Mouse (Mus musculus): Measurements from ENCODE around the gene Gpm6b. TPM values are rescaled to one million over a fixed set of nuclear protein-coding genes. Genes with fewer than 3 reads are reported as not detected.

Gpm6b gene
- total RNA-seq, 2 experiments from 2014 or later: 6.2 to 6.4 TPM

DNA sequence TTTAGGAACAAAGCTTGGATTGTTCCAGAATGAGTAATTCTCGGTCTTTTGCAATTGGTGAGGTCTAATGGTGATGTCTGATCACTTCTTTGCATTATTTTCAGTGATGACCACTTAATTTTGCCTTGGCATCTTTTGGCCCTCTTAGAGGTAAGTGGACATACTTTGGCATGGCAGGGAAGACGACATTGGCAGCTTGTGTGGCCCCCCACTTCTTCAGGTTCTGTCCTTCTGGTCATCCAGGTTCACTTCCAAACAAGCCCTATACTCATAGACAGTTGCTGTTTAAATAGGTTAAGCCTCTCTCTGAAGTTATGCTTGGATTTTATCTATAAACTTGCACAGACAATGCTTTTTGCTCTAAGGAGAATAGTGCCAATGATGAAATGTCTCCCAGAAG, 120.2 kb downstream of the Gpm6b start:
- no peak for DNase-seq

DNA sequence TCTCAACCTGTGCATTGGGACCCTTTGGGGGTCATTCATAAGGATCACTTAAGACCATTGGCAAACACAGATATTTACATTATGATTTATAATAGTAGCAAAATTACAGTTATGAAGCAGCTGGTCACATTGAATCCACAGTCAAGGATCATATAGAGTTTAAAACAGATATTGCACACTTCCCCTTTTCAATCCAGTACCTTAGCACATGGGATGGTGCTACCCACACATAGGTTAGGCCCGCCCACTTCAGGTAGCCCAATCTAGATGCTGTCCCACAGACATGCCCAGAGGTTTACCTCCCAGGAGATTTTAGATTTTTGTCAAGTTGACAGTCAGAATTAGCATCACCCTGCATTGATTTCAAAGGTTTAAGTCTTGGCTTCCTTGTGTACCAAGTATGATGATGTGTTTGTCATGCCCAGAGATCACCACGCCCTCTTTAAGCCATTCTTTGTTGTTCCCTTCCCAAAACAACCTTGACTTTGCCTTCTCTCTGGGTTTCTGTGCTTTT, 121.3 kb downstream of the Gpm6b start:
- DNase-seq: no peak

DNA sequence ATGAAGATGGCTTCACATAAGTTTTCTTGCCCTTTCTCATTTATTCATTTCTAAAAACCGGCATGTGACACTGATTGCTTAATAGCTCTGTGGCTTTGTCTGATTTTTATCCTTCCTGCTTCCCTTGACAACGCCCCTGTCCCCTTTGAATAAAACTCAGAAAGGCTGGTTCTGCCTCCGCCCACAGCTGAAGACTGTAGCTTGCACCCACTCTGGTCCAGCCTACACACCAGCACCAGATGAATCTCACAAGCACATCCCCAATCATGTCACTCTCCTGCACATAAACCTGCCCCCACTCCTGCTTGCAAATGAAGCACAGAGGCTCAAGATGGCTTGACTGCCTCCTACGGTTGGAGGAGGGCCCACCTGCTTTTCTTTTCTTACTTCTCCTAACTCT, 121.7 kb downstream of the Gpm6b start:
- DNase-seq: no peak

DNA sequence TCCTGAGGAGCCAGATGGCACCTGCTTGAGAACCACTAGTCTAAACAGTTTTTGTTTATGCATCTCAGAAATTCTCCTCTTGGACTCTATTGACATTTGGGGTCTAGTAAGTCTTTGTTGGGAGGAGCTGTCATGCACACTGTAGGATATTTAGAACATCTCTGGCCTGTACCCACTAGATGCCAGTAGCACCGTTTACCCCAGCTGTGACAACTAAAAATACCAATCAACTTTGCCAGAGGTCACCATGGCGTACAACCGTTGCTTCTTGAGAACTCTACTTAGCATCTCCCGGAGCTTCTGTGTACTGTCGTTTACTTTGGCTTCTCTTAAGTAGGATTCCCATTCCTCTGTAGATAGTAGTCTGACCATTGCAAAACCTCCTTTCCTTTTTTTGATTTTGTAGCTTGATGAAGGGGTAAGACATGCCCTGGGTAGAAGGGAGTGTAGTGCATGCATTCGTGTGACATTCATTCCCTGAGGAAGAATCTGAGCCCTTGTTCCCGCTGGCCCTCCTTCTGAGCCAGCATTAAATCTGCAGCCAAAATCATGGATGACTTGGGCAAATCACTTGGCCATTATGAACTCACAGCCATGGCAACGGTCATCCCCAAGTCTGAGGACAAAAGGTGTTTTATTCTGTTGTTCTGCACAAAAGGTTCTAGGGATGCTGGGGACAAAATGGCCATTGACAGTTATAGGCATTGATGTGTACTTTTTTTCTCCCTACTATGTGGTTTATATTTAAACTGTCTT, 126.9 kb downstream of the Gpm6b start:
- DNase-seq: no peak

DNA sequence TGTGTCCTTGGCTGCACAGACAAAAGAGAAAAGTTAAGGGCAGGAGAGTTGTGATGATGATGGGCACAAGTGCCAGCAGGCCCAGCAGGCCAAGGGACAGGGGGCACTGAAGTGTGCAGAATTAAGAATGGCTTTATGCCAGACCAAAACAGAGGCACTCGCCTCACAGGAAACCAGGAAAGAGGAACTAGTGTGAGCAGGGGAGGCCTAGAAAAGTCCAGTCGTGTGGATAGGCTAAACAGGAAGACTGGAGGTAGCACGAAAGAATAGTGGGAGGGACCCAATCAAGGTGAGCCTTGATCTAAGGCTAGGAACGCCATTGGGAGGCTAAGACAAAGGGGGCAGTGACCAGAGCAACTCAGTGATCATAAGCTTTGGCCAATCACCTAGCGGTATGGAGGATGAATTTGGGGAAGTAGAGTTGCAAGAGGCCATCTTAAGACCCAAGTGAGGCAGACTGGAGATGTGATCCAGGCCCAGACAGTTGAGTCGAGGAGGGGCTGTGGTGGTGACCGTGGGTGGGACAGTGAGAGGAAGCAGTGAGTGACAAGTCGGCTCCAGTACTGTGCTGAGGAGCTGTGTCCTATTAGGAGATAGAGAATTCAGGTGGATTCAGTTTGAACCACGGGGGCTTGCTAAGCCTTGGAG, 138.1 kb downstream of the Gpm6b start:
- DNase-seq: no peak

DNA sequence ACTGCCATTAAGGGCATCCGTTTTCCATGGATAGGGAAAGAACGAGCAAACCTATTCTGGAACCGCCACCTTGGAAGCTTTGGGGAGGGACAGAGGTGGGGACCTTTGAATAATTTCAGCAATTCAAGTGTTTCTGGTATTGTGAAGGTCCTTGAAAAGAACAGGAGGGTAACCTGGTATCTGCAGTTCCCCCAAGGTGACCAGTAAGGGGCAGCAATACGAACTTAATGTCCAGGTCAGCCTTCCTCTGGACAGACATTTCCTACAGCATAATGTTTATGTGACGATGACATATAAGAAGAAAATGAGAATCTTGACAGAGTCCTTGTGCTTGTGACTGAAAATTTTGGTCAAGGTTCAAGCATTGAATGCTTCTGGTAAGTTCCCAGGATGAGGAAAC, 139.9 kb downstream of the Gpm6b start:
- no peak for DNase-seq

DNA sequence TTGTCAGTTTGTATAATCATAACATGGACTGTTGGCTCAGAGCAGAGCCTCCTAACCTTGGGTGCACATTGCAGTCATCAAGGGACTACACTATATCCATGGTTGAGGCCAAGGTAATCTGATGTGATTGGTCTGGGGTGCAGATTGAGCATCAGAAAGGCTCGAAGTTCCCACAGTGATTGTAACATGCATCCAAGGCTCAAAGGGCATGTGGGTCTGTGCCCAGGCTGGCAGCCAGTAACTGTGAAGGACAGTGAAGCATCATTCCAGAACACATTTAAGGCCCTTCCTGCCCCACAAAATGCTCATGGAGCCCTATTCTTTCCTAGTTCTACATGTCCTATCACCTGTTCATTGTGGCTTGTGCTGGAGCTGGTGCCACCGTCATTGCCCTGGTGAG, 144.9 kb downstream of the Gpm6b start:
- DNase-seq: no peak

DNA sequence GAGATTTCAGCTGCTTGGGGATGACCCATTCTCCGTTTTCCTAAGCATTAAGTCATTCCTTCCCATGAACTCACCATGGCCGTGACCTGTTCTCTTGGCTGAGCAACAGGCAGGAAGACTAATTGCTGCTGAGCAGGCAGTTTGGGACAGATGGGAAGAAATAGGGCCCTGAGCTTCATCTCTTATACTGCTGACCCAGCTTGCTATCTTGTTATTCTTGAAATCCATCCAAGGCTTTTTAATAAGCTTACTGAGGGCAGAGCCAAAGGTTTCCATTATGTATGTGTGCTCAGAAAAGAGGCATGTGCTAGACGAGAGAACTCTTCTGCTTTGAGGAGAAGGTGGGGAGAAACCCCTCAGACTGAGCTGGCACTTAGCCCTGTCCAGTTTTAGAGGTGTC, 146.2 kb downstream of the Gpm6b start:
- peak; percentile 19 for DNase-seq

DNA sequence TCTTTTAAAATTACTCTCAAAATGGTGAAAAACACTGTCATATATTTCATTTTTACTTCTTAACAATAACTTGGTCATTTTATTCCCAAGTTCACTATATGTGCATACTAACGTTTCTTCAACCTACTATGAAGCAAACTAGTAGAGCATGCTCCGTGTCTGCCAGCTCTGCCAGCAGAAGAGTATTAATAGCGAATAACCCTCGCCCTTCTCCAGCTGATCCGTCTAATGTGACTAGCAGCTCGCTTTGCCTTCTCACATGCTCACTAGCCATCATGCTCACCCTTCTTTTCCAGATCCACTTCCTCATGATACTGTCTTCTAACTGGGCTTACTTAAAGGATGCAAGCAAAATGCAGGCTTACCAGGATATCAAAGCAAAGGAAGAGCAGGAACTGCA, 147.9 kb downstream of the Gpm6b start:
- no peak for DNase-seq

DNA sequence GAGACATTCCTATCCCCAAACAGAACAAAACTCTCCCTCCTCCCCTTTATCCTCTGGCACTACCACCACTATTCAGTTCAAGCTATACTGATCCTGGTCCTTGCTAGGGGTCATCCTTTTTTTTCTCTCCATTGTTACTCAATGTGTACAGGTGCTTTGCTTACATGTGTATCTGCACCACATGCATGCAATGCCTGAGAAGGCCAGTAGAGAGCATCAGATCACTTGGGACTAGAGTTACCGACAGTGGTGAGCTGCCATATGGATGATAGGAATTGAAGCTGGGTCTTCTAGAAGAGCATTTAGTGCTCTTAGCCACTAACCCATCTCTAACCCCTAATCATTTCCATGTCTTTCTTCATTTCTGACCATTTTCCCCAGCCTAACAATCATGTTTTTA, 155.0 kb downstream of the Gpm6b start:
- no peak for DNase-seq

DNA sequence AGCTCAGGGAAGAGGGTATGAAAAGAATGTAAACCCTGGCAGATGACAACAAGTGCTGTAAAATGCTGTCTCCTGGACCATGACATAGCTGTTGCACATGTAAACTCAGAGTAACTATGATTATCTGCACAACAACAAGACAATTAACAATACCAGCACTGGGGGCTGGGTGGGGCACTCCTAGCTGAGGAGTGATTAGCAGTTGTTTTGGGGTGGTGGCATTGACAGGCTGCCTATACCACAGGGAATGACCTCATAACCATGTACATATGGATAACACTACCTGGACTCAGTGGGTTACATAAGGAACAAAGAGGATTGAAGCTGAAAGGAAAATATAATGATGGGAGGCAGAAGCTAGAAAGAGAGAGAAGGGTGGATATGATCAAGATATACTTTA, 169.2 kb downstream of the Gpm6b start:
- DNase-seq: no peak

DNA sequence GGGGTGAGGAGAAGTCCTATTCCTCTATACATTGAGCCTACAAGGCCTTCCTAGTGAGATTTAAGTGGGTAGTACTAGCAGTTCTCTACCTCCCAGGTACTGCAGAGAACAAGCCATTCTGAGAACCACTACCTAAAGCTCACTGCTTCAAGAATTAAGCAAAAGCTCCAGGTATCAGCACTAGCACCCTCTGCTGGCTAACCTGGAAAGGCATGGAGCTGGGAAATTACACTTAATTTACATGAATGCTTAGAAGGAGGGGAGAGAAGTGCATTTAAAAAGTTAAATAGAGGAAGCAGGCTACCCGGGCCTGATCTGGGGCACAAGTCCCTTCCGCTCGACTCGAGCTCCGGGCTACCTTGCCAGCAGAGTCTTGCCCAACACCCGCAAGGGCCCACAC, 177.5 kb downstream of the Gpm6b start:
- peak; percentile 19 for DNase-seq

DNA sequence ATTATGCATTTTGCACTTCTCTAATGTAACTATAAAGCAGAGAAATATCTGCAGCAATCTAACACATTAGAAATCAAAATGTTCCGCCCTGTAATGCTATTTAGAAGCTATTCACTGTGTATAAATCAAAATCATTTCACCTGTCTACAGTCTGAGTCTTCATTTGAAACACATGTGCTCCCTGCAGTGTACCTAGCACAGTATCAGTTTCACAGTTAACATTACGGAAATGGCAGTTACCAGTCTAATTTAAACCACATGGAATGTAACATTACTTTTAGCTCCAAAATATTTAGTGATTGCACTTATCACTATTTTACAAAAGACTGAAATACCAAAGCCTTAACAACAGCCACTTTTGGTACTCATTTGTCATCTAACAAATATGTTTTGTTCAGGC, 196.1 kb downstream of the Gpm6b start:
- DNase-seq: no peak

Other genes with a start within 250 kb of the Gpm6b start
- 1 to 10 TPM; 4.3 to 4.9 TPM for gene Gemin8, start 68.5 kb upstream of the Gpm6b start, total RNA-seq (2021)
- gene Trappc2, start 201.7 kb downstream of the Gpm6b start, total RNA-seq (2021): 10 to 100 TPM; 15.1 to 15.8 TPM
- 1 to 10 TPM; 7.5 TPM for gene Ofd1, start 201.8 kb downstream of the Gpm6b start, total RNA-seq (2021)
- gene Rab9, start 241.0 kb downstream of the Gpm6b start, total RNA-seq (2021): 10 to 100 TPM; 24.8 to 25.4 TPM